Mouse (Mus musculus): Measurements from ENCODE around the gene Sec16b. TPM values are rescaled to one million over a fixed set of nuclear protein-coding genes. Genes with fewer than 3 reads are reported as not detected.

The Sec16b gene
- polyA plus RNA-seq, 1 experiment from 2014 or later, result 0.34 TPM

GRCm38 (mm10) chr1:157480901-157481300 lies 25.6 kb upstream of the Sec16b start:
- H3K27ac ChIP-seq, result no peak overlapping the region
- no peaks in the 10 kb centered on the region for H3K36me3 ChIP-seq (replicated peaks)

GRCm38 (mm10) chr1:157481666-157482065 lies 24.9 kb upstream of the Sec16b start:
- ATAC-seq (replicated peaks), result no peak
- H3K27ac ChIP-seq, result no peak overlapping the region
- no peaks in the 10 kb centered on the region for H3K9me3 ChIP-seq
- WGBS, result 91% methylated on average over 6 of the region's 6 CpGs
- H3K4me1 ChIP-seq, result no peaks in the 10 kb centered on the region
- H3K9ac ChIP-seq, result no peak overlapping the region
- no peaks in the 10 kb centered on the region for H3K27me3 ChIP-seq (replicated peaks)
- no peak overlapping the region for H3K4me2 ChIP-seq
- no peaks in the 10 kb centered on the region for H3K36me3 ChIP-seq (replicated peaks)
- H3K4me3 ChIP-seq, result no peak overlapping the region

More at GRCm38 (mm10) chr1:157480901-157481300, 25.6 kb upstream of the Sec16b start:
- Histone ChIP-seq H3K4me2 (no peak overlapping the region), H3K27me3 (replicated peaks) (no peaks in the 10 kb centered on the region), H3K4me3 (no peak overlapping the region), H3K9me3 (no peaks in the 10 kb centered on the region), H3K4me1 (no peaks in the 10 kb centered on the region), H3K9ac (no peak overlapping the region)
- no peak for ATAC-seq (replicated peaks)
- 80% methylated on average over 3 of the region's 3 CpGs for WGBS

- H3K4me2 ChIP-seq, result no peak overlapping the region
- 97% methylated on average over 4 of the region's 4 CpGs for WGBS
- H3K27me3 ChIP-seq (replicated peaks), result no peaks in the 10 kb centered on the region
- H3K27ac ChIP-seq, result no peak overlapping the region
- H3K4me1 ChIP-seq, result no peaks in the 10 kb centered on the region
- no peaks in the 10 kb centered on the region for H3K36me3 ChIP-seq (replicated peaks)
- no peak overlapping the region for H3K9ac ChIP-seq
- no peak for ATAC-seq (replicated peaks)
- no peaks in the 10 kb centered on the region for H3K9me3 ChIP-seq
- no peak overlapping the region for H3K4me3 ChIP-seq
Measured at GRCm38 (mm10) chr1:157484161-157484560, 22.4 kb upstream of the Sec16b start.

- Histone ChIP-seq H3K4me3 (no peak overlapping the region), H3K27ac (no peak overlapping the region), H3K9me3 (no peaks in the 10 kb centered on the region), H3K4me2 (no peak overlapping the region), H3K27me3 (replicated peaks) (no peaks in the 10 kb centered on the region), H3K36me3 (replicated peaks) (no peaks in the 10 kb centered on the region), H3K9ac (no peak overlapping the region), H3K4me1 (no peaks in the 10 kb centered on the region)
- ATAC-seq (replicated peaks), result no peak
- WGBS, result 96% methylated on average over 1 of the region's 1 CpGs
Measured at GRCm38 (mm10) chr1:157500657-157501056, 5.9 kb upstream of the Sec16b start.

- H3K27me3 ChIP-seq (replicated peaks), result no peaks in the 10 kb centered on the region
- H3K4me3 ChIP-seq, result no peak overlapping the region
- H3K36me3 ChIP-seq (replicated peaks), result no peaks in the 10 kb centered on the region
- no peak overlapping the region for H3K9ac ChIP-seq
- H3K4me1 ChIP-seq, result no peaks in the 10 kb centered on the region
- H3K27ac ChIP-seq, result no peak overlapping the region
- H3K9me3 ChIP-seq, result no peaks in the 10 kb centered on the region
- H3K4me2 ChIP-seq, result no peak overlapping the region
- 90% methylated on average over 6 of the region's 6 CpGs for WGBS
- 0 out of 2 replicates have a peak, but pooled peaks have one; percentile 54 for ATAC-seq (replicated peaks)
Measured at GRCm38 (mm10) chr1:157501352-157501945, 5.1 kb upstream of the Sec16b start.

- Histone ChIP-seq H3K4me2 (no peak overlapping the region), H3K9ac (no peak overlapping the region), H3K36me3 (replicated peaks) (no peaks in the 10 kb centered on the region), H3K27me3 (replicated peaks) (no peaks in the 10 kb centered on the region), H3K4me1 (no peaks in the 10 kb centered on the region), H3K4me3 (no peak overlapping the region), H3K9me3 (no peaks in the 10 kb centered on the region), H3K27ac (no peak overlapping the region)
- 79% methylated on average over 6 of the region's 6 CpGs for WGBS
- ATAC-seq (replicated peaks), result no peak
Measured at GRCm38 (mm10) chr1:157503071-157503470, 3.5 kb upstream of the Sec16b start.

GRCm38 (mm10) chr1:157506995-157507595 lies 567 bp downstream of the Sec16b start:
- 0 out of 2 replicates have a peak, but pooled peaks have one; percentile 37 for ATAC-seq (replicated peaks)
- no peaks in the 10 kb centered on the region for H3K36me3 ChIP-seq (replicated peaks)
- H3K27me3 ChIP-seq (replicated peaks), result no peaks in the 10 kb centered on the region
- 44% methylated on average over 4 of the region's 4 CpGs for WGBS
- H3K4me1 ChIP-seq, result no peaks in the 10 kb centered on the region
- H3K9ac ChIP-seq, result no peak overlapping the region
- no peak overlapping the region for H3K4me3 ChIP-seq
- H3K27ac ChIP-seq, result no peak overlapping the region
- H3K9me3 ChIP-seq, result no peaks in the 10 kb centered on the region
- no peak overlapping the region for H3K4me2 ChIP-seq

- Histone ChIP-seq H3K4me3 (no peak overlapping the region), H3K9me3 (no peaks in the 10 kb centered on the region), H3K4me1 (no peaks in the 10 kb centered on the region), H3K4me2 (no peak overlapping the region), H3K9ac (no peak overlapping the region), H3K27me3 (replicated peaks) (no peaks in the 10 kb centered on the region), H3K36me3 (replicated peaks) (no peaks in the 10 kb centered on the region), H3K27ac (no peak overlapping the region)
- ATAC-seq (replicated peaks), result no peak
- 67% methylated on average over 5 of the region's 5 CpGs for WGBS
Measured at GRCm38 (mm10) chr1:157507814-157508213, 1.3 kb downstream of the Sec16b start.

- Histone ChIP-seq H3K9me3 (no peaks in the 10 kb centered on the region), H3K4me1 (no peaks in the 10 kb centered on the region), H3K27me3 (replicated peaks) (no peaks in the 10 kb centered on the region), H3K4me3 (no peak overlapping the region), H3K36me3 (replicated peaks) (no peaks in the 10 kb centered on the region), H3K27ac (no peak overlapping the region), H3K9ac (no peak overlapping the region), H3K4me2 (no peak overlapping the region)
- WGBS, result 80% methylated on average over 11 of the region's 11 CpGs
- no peak for ATAC-seq (replicated peaks)
Measured at GRCm38 (mm10) chr1:157512690-157513448, 6.3 kb downstream of the Sec16b start.

GRCm38 (mm10) chr1:157513559-157513958 lies 7.0 kb downstream of the Sec16b start:
- Histone ChIP-seq H3K27me3 (replicated peaks) (no peaks in the 10 kb centered on the region), H3K9me3 (no peaks in the 10 kb centered on the region), H3K36me3 (replicated peaks) (no peaks in the 10 kb centered on the region), H3K4me3 (no peak overlapping the region), H3K9ac (no peak overlapping the region), H3K4me2 (no peak overlapping the region), H3K4me1 (no peaks in the 10 kb centered on the region), H3K27ac (no peak overlapping the region)
- no peak for ATAC-seq (replicated peaks)
- 77% methylated on average over 9 of the region's 9 CpGs for whole genome bisulfite sequencing

- H3K36me3 ChIP-seq (replicated peaks), result no peaks in the 10 kb centered on the region
- H3K4me2 ChIP-seq, result no peak overlapping the region
- no peaks in the 10 kb centered on the region for H3K9me3 ChIP-seq
- H3K27ac ChIP-seq, result no peak overlapping the region
- ATAC-seq (replicated peaks), result no peak
- H3K9ac ChIP-seq, result no peak overlapping the region
- no peaks in the 10 kb centered on the region for H3K27me3 ChIP-seq (replicated peaks)
- 75% methylated on average over 4 of the region's 4 CpGs for WGBS
- no peak overlapping the region for H3K4me3 ChIP-seq
- no peaks in the 10 kb centered on the region for H3K4me1 ChIP-seq
Measured at GRCm38 (mm10) chr1:157514298-157514697, 7.8 kb downstream of the Sec16b start.

GRCm38 (mm10) chr1:157516838-157517808 lies 10.6 kb downstream of the Sec16b start:
- no peak overlapping the region for H3K4me2 ChIP-seq
- 84% methylated on average over 8 of the region's 8 CpGs for WGBS
- no peaks in the 10 kb centered on the region for H3K27me3 ChIP-seq (replicated peaks)
- H3K27ac ChIP-seq, result 0 out of 2 replicates have a peak overlapping the region, but pooled peaks have one; percentile 10
- no peak overlapping the region for H3K4me3 ChIP-seq
- no peak overlapping the region for H3K9ac ChIP-seq
- no peaks in the 10 kb centered on the region for H3K36me3 ChIP-seq (replicated peaks)
- ATAC-seq (replicated peaks), result no peak
- no peaks in the 10 kb centered on the region for H3K4me1 ChIP-seq
- H3K9me3 ChIP-seq, result no peaks in the 10 kb centered on the region

All from midbrain, embryonic 15.5 days (tissue).